Mouse (Mus musculus) stomach, embryonic 16.5 days (tissue): ENCODE data around the gene Mus81. TPM values are rescaled to one million over a fixed set of nuclear protein-coding genes. Genes with fewer than 3 reads are reported as not detected.

Experiments
- ATAC-seq: fragments of 200-750 bp; cut with Nextera tagmentation; 2 replicates; pipeline ENCODE4 v1.8.0; 2017; ENCODE audit warnings: moderate number of reproducible peaks, moderate TSS enrichment; ENCODE audit not compliant: insufficient read depth, low FRiP score
- H3K27ac ChIP-seq: fragments of 300-500 bp; sonication (generic); 2 replicates; pipeline ENCODE4 v1.5.1; 2014; ENCODE audit warnings: low read length
- H3K27me3 ChIP-seq: fragments of 300-500 bp; sonication (generic); 2 replicates; pipeline ENCODE4 v1.6.1; 2014; ENCODE audit warnings: low read length, control low read depth, mixed read lengths; ENCODE audit not compliant: control insufficient read depth, insufficient read depth
- H3K36me3 ChIP-seq: fragments of 300-500 bp; sonication (generic); 2 replicates; pipeline ENCODE4 v1.6.1; 2014; ENCODE audit warnings: low read length; ENCODE audit not compliant: control insufficient read depth, insufficient read depth
- H3K4me1 ChIP-seq: fragments of 300-500 bp; sonication (generic); 2 replicates; pipeline ENCODE4 v1.6.1; 2014; ENCODE audit warnings: low read length, control low read depth, mixed read lengths; ENCODE audit not compliant: control insufficient read depth, insufficient read depth
- H3K4me2 ChIP-seq: fragments of 300-500 bp; sonication (generic); 2 replicates; pipeline ENCODE4 v1.6.1; 2014; ENCODE audit warnings: low read depth, low read length, mixed read lengths
- H3K4me3 ChIP-seq: fragments of 300-500 bp; sonication (generic); replicated peaks from 2 replicates; pipeline ENCODE4 v1.5.1; 2014; ENCODE audit warnings: mild to moderate bottlenecking, low read length
- H3K9ac ChIP-seq: fragments of 300-500 bp; sonication (generic); 2 replicates; pipeline ENCODE4 v1.6.1; 2014; ENCODE audit warnings: low read length
- H3K9me3 ChIP-seq: fragments of 300-500 bp; sonication (generic); replicated peaks from 2 replicates; pipeline ENCODE4 v1.6.1; 2016; ENCODE audit warnings: low read length, control low read depth; ENCODE audit not compliant: control insufficient read depth
- WGBS: fragments of 180-500 bp; shearing (Covaris S2); extraction: QIAGEN DNeasy Blood & Tissue Kit; methylation state at CpG from one replicate; pipeline ENCODE4 v1.1.7; 2014; 5-methylcytosine and 5-hydroxymethylcytosine counted together
- polyA plus RNA-seq: library from polyadenylated mRNA; unstranded; fragments of >200 nt; fragmentation: Nextera tagmentation; extraction: Ambion mirVana; gene quantifications from 2 replicates; pipeline ENCODE4 v1.2.1, GENCODE M21; 2015

Mus81 gene
- 36.5 and 37.6 TPM in 2 replicates for polyA plus RNA-seq

DNA sequence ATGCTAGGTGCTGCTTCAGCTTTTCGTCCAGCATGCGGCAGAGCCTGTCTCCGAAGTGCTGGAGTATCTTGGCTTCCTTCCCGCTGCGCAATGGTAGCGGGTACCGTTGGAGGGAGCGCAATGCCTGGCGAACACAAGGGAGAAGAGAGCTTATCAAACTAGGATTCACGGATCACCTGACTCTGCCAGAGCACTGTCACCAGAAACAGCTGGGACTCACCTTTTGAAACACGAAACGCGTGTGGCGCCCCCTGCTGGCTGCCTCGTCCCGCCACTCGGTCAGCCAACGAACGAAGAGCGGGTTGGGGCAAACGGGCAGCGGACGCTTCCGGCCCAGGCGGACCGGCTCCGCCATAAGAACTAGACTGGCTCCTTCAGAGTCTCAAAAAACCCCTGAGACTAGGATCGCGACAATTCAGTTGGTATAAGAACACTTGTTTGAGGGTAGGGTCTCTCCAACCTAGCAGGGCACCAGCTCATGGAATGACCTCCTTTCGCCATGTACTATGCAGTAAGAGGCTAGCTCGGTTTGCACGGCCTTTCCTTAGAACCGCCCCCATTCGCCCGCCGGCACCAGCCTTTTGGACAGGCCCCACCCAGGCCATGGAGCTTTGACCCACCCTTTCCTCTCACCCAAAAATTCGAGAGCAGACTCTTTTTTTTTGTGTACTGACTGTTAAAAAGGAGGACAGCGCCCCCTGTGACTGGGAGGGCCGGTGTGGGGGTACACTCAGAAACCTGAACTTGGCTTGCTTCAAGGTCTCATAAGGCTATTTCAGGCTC lies at the start of gene Mus81:
Gene Mus81 (minus strand): TSS at position 635 of the 783 bp plus-strand sequence.
- peaks cover 14% of the 10 kb centered on the region; the same call in 1 of the 2 replicates for H3K36me3 ChIP-seq
- no peaks in the 10 kb centered on the region for H3K27me3 ChIP-seq
- peaks cover 28% of the 10 kb centered on the region for H3K4me1 ChIP-seq
- WGBS = under 1% methylated on average over 39 of the region's 39 CpGs
- peak; percentile 77 for ATAC-seq
- H3K4me2 ChIP-seq = peak within 1 kb of the TSS; percentile 93
- H3K27ac ChIP-seq = peak within 1 kb of the TSS; percentile 100
- H3K4me3 ChIP-seq = peak within 1 kb of the TSS; percentile 63
- H3K9me3 ChIP-seq = no peaks in the 10 kb centered on the region
- peak within 1 kb of the TSS; percentile 83 for H3K9ac ChIP-seq

DNA sequence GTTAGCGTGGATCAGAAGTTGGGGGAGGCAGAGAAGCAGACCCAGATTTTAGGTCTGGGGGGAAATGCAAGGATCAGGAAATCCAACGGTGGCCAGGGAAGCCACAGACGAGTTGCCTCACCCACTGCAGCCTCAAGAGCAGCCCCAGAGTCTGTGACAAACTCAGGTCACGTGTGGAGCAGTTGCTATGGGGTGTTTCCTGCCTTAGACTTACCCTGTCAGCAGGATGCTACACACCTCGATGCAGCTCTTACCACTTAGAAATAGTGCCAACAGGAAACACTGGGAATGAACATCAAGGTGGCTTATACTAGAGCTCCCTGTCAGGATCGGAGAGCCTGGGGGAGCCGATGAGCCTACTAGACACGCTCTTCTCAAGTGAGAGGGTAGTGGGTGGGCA lies 44.3 kb upstream of the Mus81 start:
- Histone ChIP-seq H3K27ac (no peak overlapping the region), H3K4me1 (peaks cover 9% of the 10 kb centered on the region; the same call in 1 of the 2 replicates), H3K36me3 (no peaks in the 10 kb centered on the region), H3K9ac (no peak overlapping the region), H3K9me3 (no peaks in the 10 kb centered on the region), H3K4me2 (no peak overlapping the region), H3K4me3 (no peak overlapping the region), H3K27me3 (no peaks in the 10 kb centered on the region)
- no peak for ATAC-seq
- 60% methylated on average over 8 of the region's 8 CpGs for WGBS

GRCm38 (mm10) chr19:5530138-5530524 lies 41.9 kb upstream of the Mus81 start:
- Histone ChIP-seq H3K36me3 (no peaks in the 10 kb centered on the region), H3K27ac (peak overlapping the region; percentile 98), H3K4me2 (peak overlapping the region; percentile 55; the same call in 1 of the 2 replicates), H3K9ac (peak overlapping the region; percentile 8; the same call in 1 of the 2 replicates), H3K4me3 (0 out of 2 replicates have a peak overlapping the region, but pooled peaks have one; percentile 36), H3K9me3 (no peaks in the 10 kb centered on the region), H3K27me3 (no peaks in the 10 kb centered on the region), H3K4me1 (peaks cover 9% of the 10 kb centered on the region; the same call in 1 of the 2 replicates)
- 0 out of 2 replicates have a peak, but pooled peaks have one; percentile 11 for ATAC-seq
- WGBS = 40% methylated on average over 7 of the region's 7 CpGs

- peak overlapping the region; percentile 68 for H3K9ac ChIP-seq
- no peaks in the 10 kb centered on the region for H3K36me3 ChIP-seq
- no peaks in the 10 kb centered on the region for H3K27me3 ChIP-seq
- WGBS = 10% methylated on average over 20 of the region's 20 CpGs
- ATAC-seq = peak; percentile 96
- H3K27ac ChIP-seq = peak overlapping the region; percentile 98
- peaks cover 9% of the 10 kb centered on the region; the same call in 1 of the 2 replicates for H3K4me1 ChIP-seq
- no peaks in the 10 kb centered on the region for H3K9me3 ChIP-seq
- peak overlapping the region; percentile 36 for H3K4me3 ChIP-seq
- peak overlapping the region; percentile 55 for H3K4me2 ChIP-seq
Measured at GRCm38 (mm10) chr19:5529325-5530137, 41.3 kb upstream of the Mus81 start.

DNA sequence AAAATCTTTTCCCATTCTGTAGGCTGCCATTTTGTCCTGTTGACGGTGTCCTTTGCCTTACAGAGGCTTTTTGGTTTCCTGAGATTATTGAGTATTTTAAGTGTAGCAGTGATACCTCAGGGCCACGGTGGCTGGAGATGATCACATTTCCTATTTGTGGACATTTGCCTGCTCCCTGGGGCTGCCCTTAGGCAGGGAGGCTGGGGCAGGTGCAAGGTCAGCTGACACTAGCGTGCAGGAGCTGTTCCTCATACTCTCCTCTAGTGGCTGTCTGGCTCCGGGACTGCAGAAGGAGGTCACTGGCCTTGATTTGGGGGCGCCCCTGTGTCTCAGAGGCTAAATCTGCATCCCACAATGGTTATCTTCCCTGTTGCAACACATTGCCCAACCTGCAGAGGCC lies 37.0 kb upstream of the Mus81 start:
- Histone ChIP-seq H3K4me1 (peaks cover 6% of the 10 kb centered on the region; the same call in 1 of the 2 replicates), H3K9me3 (no peaks in the 10 kb centered on the region), H3K4me2 (no peak overlapping the region), H3K9ac (no peak overlapping the region), H3K36me3 (no peaks in the 10 kb centered on the region), H3K4me3 (no peak overlapping the region), H3K27me3 (no peaks in the 10 kb centered on the region), H3K27ac (no peak overlapping the region)
- ATAC-seq = no peak
- WGBS = 74% methylated on average over 5 of the region's 5 CpGs

GRCm38 (mm10) chr19:5518721-5519120 lies 30.5 kb upstream of the Mus81 start:
- peak; percentile 47; the same call in 1 of the 2 replicates for ATAC-seq
- H3K9ac ChIP-seq = no peak overlapping the region
- H3K27ac ChIP-seq = no peak overlapping the region
- no peak overlapping the region for H3K4me3 ChIP-seq
- H3K27me3 ChIP-seq = no peaks in the 10 kb centered on the region
- 86% methylated on average over 3 of the region's 3 CpGs for WGBS
- no peaks in the 10 kb centered on the region for H3K4me1 ChIP-seq
- H3K9me3 ChIP-seq = no peaks in the 10 kb centered on the region
- no peaks in the 10 kb centered on the region for H3K36me3 ChIP-seq
- H3K4me2 ChIP-seq = no peak overlapping the region

DNA sequence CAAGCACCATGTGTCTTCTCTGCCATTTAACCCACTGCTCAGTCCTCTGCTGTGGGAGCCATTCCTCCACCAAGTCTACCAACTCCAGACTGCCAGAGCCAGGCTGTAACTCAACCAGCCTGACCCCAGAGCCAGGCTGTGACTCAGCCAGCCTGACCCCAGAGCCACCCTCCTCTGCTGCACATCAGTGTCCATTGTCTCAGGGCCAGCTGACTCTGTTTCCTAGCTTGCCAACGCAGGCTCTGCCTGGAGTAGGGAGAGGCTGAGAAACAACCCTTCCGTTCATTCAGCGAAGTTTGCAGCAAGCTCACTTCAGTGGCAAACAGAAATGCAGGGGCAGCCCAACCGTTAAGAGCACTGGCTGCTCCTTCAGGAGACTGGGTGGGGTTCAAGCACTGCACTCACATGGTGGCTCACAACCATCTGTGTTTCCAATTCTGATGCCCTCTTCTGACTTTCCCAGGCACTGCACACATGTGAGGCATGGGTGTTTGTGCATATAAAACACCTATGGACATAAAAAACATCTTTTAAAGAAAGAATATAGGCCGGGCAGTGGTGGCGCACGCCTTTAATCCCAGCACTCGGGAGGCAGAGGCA lies 28.8 kb upstream of the Mus81 start:
- H3K27ac ChIP-seq = no peak overlapping the region
- no peaks in the 10 kb centered on the region for H3K9me3 ChIP-seq
- 0 out of 2 replicates have a peak, but pooled peaks have one; percentile 25 for ATAC-seq
- no peak overlapping the region for H3K4me3 ChIP-seq
- H3K27me3 ChIP-seq = no peaks in the 10 kb centered on the region
- no peaks in the 10 kb centered on the region for H3K36me3 ChIP-seq
- 0 out of 2 replicates have a peak, but pooled peaks cover 6% of the 10 kb centered on the region for H3K4me1 ChIP-seq
- H3K4me2 ChIP-seq = no peak overlapping the region
- H3K9ac ChIP-seq = no peak overlapping the region
- 71% methylated on average over 8 of the region's 8 CpGs for WGBS

GRCm38 (mm10) chr19:5515840-5516777 lies 27.9 kb upstream of the Mus81 start:
- H3K9me3 ChIP-seq = no peaks in the 10 kb centered on the region
- H3K4me2 ChIP-seq = no peak overlapping the region
- WGBS = 76% methylated on average over 7 of the region's 7 CpGs
- 0 out of 2 replicates have a peak, but pooled peaks cover 7% of the 10 kb centered on the region for H3K4me1 ChIP-seq
- H3K9ac ChIP-seq = no peak overlapping the region
- no peak overlapping the region for H3K27ac ChIP-seq
- no peaks in the 10 kb centered on the region for H3K36me3 ChIP-seq
- no peaks in the 10 kb centered on the region for H3K27me3 ChIP-seq
- H3K4me3 ChIP-seq = no peak overlapping the region
- ATAC-seq = no peak
